Mouse (Mus musculus) kidney, embryonic 14.5 days (tissue): Measurements from ENCODE around the gene Atp1a1. TPM values are rescaled to one million over a fixed set of nuclear protein-coding genes. Genes with fewer than 3 reads are reported as not detected.

Experiments
- ATAC-seq: fragments of 200-750 bp; cut with Nextera tagmentation; 2 replicates; pipeline ENCODE4 v1.8.0; 2017; ENCODE audit warnings: moderate number of reproducible peaks, mild to moderate bottlenecking, moderate TSS enrichment, moderate library complexity; ENCODE audit not compliant: low FRiP score, low TSS enrichment
- H3K27ac ChIP-seq: fragments of 300-500 bp; sonication (generic); 2 replicates; pipeline ENCODE4 v1.5.1; 2014; ENCODE audit warnings: low read depth, mild to moderate bottlenecking, low read length, moderate library complexity, mixed read lengths
- H3K27me3 ChIP-seq: fragments of 300-500 bp; sonication (generic); 2 replicates; pipeline ENCODE4 v1.6.1; 2014; ENCODE audit warnings: mild to moderate bottlenecking, low read length; ENCODE audit not compliant: control insufficient read depth, insufficient read depth
- H3K36me3 ChIP-seq: fragments of 300-500 bp; sonication (generic); 2 replicates; pipeline ENCODE4 v1.6.1; 2014; ENCODE audit warnings: low read length, mixed read lengths; ENCODE audit not compliant: control insufficient read depth, insufficient read depth
- H3K4me1 ChIP-seq: fragments of 300-500 bp; sonication (generic); 2 replicates; pipeline ENCODE4 v1.6.1; 2014; ENCODE audit warnings: low read length, mixed read lengths; ENCODE audit not compliant: control insufficient read depth, insufficient read depth
- H3K4me2 ChIP-seq: fragments of 300-500 bp; sonication (generic); replicated peaks from 2 replicates; pipeline ENCODE4 v1.6.1; 2014; ENCODE audit warnings: low read depth, mild to moderate bottlenecking, low read length
- H3K4me3 ChIP-seq: fragments of 300-500 bp; sonication (generic); 2 replicates; pipeline ENCODE4 v1.5.1; 2014; ENCODE audit warnings: mild to moderate bottlenecking, low read length
- H3K9ac ChIP-seq: fragments of 300-500 bp; sonication (generic); 2 replicates; pipeline ENCODE4 v1.6.1; 2014; ENCODE audit warnings: low read depth, mild to moderate bottlenecking, low read length, moderate library complexity
- H3K9me3 ChIP-seq: fragments of 300-500 bp; sonication (generic); 2 replicates; pipeline ENCODE4 v1.6.1; 2016; ENCODE audit warnings: low read length; ENCODE audit not compliant: control insufficient read depth
- WGBS: fragments of 180-500 bp; shearing (Covaris S2); extraction: QIAGEN DNeasy Blood & Tissue Kit; methylation state at CpG from one replicate; pipeline ENCODE4 v1.1.7; 2014; 5-methylcytosine and 5-hydroxymethylcytosine counted together
- polyA plus RNA-seq: library from polyadenylated mRNA; unstranded; fragments of >200 nt; fragmentation: Nextera tagmentation; extraction: Ambion mirVana; gene quantifications from 2 replicates; pipeline ENCODE4 v1.2.1, GENCODE M21; 2014

Gene Atp1a1
- polyA plus RNA-seq, 1 experiment from 2014 or later = 280 TPM

DNA sequence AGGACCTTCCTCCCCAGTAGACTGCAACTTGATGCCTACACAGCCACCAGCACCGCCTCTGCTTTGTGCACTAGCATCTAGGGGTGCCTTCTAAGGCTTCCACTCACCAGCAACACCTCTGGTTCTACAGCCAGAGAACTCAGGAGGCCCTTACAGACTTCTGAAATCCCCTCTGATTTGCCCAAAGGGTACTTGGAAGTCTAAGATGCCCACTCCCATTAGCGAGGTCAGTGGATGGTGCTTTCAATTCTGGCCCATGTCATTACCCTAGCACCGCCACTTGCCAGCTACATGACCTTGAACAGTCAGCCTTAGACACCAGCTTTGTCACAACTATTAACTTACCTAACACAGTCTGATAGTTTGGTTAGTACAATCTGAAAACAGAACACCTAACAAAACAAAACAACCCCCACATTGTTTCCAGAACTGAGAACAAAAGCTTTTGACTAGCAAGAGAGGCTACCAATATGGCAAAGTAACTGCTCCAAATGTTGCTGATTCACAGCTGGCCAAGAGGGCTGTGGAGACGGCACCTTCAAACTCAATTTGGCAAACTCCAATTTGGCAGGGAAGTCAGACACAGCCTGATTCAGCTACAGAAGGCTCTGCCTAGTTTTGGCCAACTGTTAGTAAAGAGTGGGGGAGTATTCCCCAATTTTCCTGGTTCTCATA lies 6.1 kb downstream of the Atp1a1 start:
- peaks cover 19% of the 10 kb centered on the region for H3K36me3 ChIP-seq
- no peaks in the 10 kb centered on the region for H3K9me3 ChIP-seq
- no peak overlapping the region for H3K4me3 ChIP-seq
- H3K4me2 ChIP-seq = no peak overlapping the region
- H3K27ac ChIP-seq = no peak overlapping the region
- no peaks in the 10 kb centered on the region for H3K27me3 ChIP-seq
- peaks cover 64% of the 10 kb centered on the region for H3K4me1 ChIP-seq
- H3K9ac ChIP-seq = no peak overlapping the region
- 59% methylated on average over 4 of the region's 4 CpGs for WGBS
- no peak for ATAC-seq

DNA sequence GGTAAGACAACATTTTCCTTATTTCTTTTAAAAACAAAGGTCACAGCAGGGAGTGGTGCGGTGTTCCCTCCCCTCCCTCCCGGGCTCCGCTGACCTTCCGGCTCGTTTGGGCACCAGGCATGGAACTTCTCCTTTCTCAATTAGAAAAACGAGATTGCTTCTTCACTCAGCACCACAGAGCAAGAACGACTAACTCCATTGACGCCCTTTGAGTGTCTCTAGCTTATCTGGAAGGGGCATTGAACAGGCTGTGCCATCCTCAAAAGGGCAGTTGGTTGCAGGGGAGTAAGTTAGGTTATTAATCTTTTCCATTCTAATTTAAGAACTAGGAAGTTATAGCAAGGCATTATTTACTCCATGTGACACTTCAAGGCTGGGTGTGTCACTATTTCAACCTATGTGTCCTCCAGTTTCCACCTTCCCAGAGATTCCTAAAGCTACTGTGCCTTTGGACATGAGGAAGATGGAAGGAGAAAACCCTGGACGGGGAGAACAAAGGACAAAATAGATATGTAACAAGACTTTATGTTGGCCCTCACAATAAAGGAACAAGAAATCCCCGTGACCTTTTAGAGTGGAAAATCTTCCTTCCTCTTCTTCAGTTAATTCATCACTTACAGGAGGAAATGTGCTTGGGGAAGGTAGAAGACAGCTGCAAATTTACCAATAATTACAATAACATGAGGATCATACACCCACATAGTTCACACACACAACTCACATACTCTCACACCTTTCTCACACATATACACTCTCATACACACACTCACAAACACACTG lies 7.0 kb downstream of the Atp1a1 start:
- Histone ChIP-seq H3K4me1 (peaks cover 59% of the 10 kb centered on the region), H3K9me3 (no peaks in the 10 kb centered on the region), H3K4me3 (no peak overlapping the region), H3K36me3 (peaks cover 27% of the 10 kb centered on the region), H3K27me3 (no peaks in the 10 kb centered on the region), H3K9ac (no peak overlapping the region), H3K27ac (no peak overlapping the region), H3K4me2 (no peak overlapping the region)
- 39% methylated on average over 10 of the region's 10 CpGs for WGBS
- no peak for ATAC-seq

GRCm38 (mm10) chr3:101596686-101597085 lies 7.8 kb downstream of the Atp1a1 start:
- H3K4me2 ChIP-seq = no peak overlapping the region
- no peak for ATAC-seq
- H3K9ac ChIP-seq = no peak overlapping the region
- H3K4me1 ChIP-seq = peaks cover 51% of the 10 kb centered on the region
- H3K27me3 ChIP-seq = no peaks in the 10 kb centered on the region
- WGBS = 76% methylated on average over 8 of the region's 8 CpGs
- H3K9me3 ChIP-seq = no peaks in the 10 kb centered on the region
- H3K4me3 ChIP-seq = no peak overlapping the region
- H3K27ac ChIP-seq = no peak overlapping the region; the same call in 1 of the 2 replicates
- peaks cover 36% of the 10 kb centered on the region for H3K36me3 ChIP-seq

DNA sequence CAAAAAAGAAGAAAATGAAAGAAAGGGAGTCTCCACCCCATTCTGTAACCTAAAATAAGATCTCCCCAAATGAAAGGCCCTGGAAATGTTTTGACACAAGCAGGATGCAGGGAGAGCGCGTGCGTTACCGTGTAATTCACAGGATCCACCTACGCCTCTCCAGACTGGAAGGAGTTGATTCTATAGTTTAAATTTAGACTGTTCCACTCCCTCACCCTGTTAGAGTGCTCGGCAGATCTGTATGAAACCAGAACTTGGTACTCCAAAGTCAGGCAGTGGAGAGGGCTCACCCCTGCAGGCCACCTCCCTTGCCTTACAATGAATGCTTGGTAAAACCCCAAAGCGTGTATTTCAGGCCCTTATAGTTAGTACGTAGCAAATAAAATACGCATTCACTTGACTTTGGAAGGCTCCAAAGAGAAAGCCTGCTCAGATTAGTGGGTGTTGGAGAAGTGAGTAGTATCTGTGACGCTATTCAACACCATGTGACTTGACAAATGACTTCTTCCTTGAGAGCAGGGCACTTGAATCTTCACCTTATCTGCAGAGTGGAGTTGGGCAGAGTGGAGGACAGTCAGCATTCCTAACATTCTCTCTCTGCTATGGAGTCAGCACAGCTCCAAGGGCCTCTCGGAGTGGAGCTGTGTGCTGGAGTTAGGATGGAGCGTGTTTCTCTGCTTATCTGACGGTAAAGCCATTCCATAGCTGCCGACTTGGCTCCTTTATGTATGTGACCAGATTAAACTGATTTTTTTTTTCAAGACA lies 8.4 kb downstream of the Atp1a1 start:
- no peak for ATAC-seq
- no peaks in the 10 kb centered on the region for H3K27me3 ChIP-seq
- H3K9me3 ChIP-seq = no peaks in the 10 kb centered on the region
- no peak overlapping the region for H3K9ac ChIP-seq
- H3K27ac ChIP-seq = no peak overlapping the region; the same call in 1 of the 2 replicates
- peaks cover 46% of the 10 kb centered on the region for H3K4me1 ChIP-seq
- peaks cover 42% of the 10 kb centered on the region for H3K36me3 ChIP-seq
- no peak overlapping the region for H3K4me2 ChIP-seq
- WGBS = 80% methylated on average over 14 of the region's 14 CpGs
- H3K4me3 ChIP-seq = no peak overlapping the region

GRCm38 (mm10) chr3:101594982-101595381 lies 9.5 kb downstream of the Atp1a1 start:
- Histone ChIP-seq H3K9ac (no peak overlapping the region), H3K36me3 (peaks cover 53% of the 10 kb centered on the region), H3K4me1 (peaks cover 35% of the 10 kb centered on the region), H3K4me2 (no peak overlapping the region), H3K27me3 (no peaks in the 10 kb centered on the region), H3K27ac (no peak overlapping the region), H3K4me3 (no peak overlapping the region), H3K9me3 (no peaks in the 10 kb centered on the region)
- no peak for ATAC-seq
- WGBS = 89% methylated on average over 5 of the region's 5 CpGs

DNA sequence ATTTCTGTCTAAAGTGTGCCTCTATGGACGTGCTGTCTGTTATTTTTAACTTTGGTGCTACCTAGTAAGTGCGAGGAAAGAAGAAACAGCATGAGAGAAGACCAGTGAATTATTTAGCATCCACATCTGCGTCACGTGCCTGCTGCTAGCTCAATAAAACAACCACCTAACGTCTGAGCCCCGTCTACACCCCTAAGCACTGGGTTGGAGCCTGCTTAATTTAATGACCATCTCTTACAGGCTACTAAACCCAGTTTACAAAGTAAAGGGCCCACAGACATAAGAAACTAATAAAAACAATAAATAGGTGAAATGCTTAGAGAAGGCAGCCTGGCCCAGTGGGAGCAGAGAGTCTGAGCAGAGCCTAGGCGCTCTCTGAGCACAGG lies 11.2 kb downstream of the Atp1a1 start:
- no peak overlapping the region for H3K27ac ChIP-seq
- no peak overlapping the region for H3K4me2 ChIP-seq

GRCm38 (mm10) chr3:101592281-101593265 lies 11.9 kb downstream of the Atp1a1 start:
- Histone ChIP-seq H3K27me3 (no peaks in the 10 kb centered on the region), H3K4me3 (no peak overlapping the region), H3K36me3 (peaks cover 77% of the 10 kb centered on the region), H3K9me3 (no peaks in the 10 kb centered on the region), H3K27ac (no peak overlapping the region), H3K4me1 (0 out of 2 replicates have a peak, but pooled peaks cover 12% of the 10 kb centered on the region), H3K4me2 (no peak overlapping the region), H3K9ac (no peak overlapping the region)
- WGBS = 81% methylated on average over 21 of the region's 21 CpGs
- ATAC-seq = no peak

More for the DNA sequence above, 11.2 kb downstream of the Atp1a1 start:
- Histone ChIP-seq H3K9ac (no peak overlapping the region), H3K9me3 (no peaks in the 10 kb centered on the region), H3K27me3 (no peaks in the 10 kb centered on the region), H3K4me1 (peaks cover 18% of the 10 kb centered on the region), H3K36me3 (peaks cover 70% of the 10 kb centered on the region), H3K4me3 (no peak overlapping the region)
- 74% methylated on average over 7 of the region's 7 CpGs for WGBS
- ATAC-seq = no peak

DNA sequence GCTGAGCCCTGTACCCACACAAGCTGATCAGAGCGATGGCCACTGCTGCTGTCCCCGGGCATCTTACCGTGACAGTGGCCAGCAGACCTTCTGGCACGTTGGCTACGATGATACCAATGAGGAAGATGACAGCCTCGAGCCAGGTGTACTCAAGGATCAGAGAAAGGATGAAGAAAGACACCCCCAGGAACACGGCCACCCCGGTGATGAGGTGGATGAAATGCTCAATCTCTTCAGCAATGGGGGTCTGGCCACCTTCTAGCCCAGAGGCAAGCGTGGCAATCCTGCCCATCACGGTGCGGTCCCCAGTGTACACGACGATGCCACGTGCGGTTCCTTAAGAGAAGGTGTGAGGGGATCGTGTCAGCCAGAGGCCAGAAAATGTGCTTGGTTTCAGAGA lies 14.1 kb downstream of the Atp1a1 start:
- Histone ChIP-seq H3K36me3 (peaks cover 99% of the 10 kb centered on the region), H3K27ac (no peak overlapping the region), H3K4me1 (no peaks in the 10 kb centered on the region), H3K4me2 (no peak overlapping the region), H3K4me3 (no peak overlapping the region), H3K9me3 (no peaks in the 10 kb centered on the region), H3K27me3 (no peaks in the 10 kb centered on the region), H3K9ac (no peak overlapping the region)
- WGBS = 97% methylated on average over 16 of the region's 16 CpGs
- ATAC-seq = no peak
